Mouse (Mus musculus) frontal cortex, postnatal 14 days (tissue): ENCODE data around the gene Slc22a20.

ENCODE experiments used
- DNase-seq, 2 experiments: peaks; one replicate each; pipeline ENCODE4 v3.0.0; 2022; ENCODE audit warnings: low spot score in 2 of 2

Gene Slc22a20

DNA sequence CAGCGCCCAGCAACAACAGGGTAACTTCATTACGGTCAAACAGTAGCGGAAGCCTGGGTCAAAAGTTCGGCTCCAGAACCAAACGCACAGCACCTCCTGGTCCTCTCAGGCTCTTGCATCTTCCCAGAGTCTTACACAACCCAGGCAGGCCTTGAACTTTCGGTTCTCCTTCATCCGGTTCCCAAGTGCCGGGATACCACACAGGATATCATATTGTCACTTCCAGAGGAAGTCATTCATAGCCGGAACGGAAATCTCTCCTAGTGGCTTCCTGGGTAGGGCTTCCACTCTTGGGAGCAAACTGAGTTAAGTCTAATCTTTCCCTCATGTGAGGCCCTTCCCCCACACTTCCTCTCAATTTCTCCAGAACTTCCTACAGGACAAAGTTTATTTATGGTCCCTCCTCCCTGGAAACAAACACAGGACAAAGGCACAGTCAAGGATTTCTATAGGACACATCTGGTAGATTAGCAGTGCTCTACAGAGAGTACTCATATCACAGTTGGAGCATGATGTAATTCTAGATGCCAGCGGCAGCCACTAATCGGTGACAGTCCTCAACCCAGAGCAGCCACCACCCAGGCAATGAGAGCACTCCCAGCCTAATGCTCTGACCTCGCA lies 33.8 kb downstream of the Slc22a20 start:
- no peak for DNase-seq

GRCm38 (mm10) chr19:5951631-5952030 lies 34.3 kb downstream of the Slc22a20 start:
- DNase-seq = no peak

DNA sequence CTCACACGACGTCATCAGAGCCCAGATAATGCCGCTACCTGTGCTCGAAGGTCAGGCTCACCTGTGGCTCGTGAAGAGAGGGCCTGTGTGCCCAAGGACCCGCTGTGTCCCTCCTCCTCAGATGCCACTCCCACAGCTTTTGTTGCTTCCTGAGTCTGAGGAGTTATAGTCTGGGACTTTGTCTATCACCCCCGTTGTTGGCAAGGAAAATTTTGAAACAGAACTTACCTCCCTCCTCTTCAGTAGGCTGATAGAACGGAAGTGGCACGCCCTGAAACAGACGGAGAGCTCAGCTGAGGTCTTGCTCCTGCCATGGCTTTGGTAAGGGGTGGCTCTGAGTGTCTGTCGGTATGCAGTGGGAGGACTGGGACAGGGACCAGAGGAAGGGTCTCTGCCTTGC lies 35.7 kb downstream of the Slc22a20 start:
- DNase-seq = no peak

DNA sequence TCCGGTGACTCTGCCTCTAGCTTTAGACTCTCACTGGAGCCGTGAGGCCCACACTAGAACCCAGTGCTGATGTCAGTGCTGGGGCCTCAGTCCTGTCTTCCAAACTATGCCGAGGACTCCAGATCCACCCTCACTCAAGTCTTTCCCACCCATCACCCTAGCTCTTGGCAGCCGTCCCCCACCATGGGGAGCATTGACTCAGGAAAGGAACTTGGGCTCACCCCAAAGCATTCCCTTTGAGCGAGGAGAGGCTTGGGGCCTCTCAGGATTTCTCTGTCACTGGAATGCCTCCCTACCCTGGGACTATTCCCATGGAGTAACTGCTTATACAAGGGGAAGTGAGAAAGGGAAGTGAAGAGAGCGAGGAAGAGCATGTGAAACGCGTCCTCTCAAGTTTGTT lies 40.1 kb downstream of the Slc22a20 start:
- DNase-seq = no peak

DNA sequence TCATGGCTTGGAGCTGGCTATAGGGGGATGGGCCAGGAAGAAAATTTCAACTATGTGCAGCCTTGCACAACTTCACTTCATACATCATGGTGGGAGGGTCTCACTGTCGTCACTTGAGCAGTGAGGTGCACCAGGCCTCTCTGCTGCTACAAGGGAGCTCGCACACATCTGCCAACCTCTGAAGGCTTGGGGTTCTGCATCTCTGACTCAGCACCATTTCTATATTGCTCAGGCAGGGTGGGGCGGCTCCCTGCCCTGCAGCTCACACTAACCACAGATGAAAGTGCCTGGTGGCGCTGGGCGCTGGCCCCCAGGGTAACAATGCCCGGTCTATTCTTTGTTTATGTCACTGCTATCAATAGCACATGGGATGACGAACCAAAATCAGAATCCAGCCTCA lies 40.9 kb downstream of the Slc22a20 start:
- no peak for DNase-seq

GRCm38 (mm10) chr19:5944145-5944544 lies 41.8 kb downstream of the Slc22a20 start:
- no peak for DNase-seq

GRCm38 (mm10) chr19:5943404-5943803 lies 42.5 kb downstream of the Slc22a20 start:
- DNase-seq = no peak

GRCm38 (mm10) chr19:5942581-5942980 lies 43.4 kb downstream of the Slc22a20 start:
- no peak for DNase-seq

DNA sequence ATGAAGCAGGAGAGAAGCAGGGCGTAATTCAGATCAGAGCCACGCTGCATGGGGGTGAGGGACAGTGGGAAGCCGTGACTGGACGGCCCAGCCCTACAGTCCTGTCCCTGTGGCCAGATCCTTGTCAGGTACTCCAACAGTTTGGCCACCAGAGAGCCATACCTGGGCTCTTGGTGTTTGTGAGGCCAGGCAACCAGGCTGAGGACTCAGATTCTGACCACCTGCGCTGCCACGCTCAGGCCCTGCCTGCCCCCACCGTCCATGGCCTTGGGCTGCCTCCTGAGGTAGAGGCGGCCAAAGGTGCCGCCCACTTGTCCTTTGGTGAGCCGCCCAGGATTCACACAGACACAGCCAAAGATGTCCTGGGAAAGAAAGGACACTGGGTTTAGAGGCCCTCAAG lies 45.3 kb downstream of the Slc22a20 start:
- no peak for DNase-seq

DNA sequence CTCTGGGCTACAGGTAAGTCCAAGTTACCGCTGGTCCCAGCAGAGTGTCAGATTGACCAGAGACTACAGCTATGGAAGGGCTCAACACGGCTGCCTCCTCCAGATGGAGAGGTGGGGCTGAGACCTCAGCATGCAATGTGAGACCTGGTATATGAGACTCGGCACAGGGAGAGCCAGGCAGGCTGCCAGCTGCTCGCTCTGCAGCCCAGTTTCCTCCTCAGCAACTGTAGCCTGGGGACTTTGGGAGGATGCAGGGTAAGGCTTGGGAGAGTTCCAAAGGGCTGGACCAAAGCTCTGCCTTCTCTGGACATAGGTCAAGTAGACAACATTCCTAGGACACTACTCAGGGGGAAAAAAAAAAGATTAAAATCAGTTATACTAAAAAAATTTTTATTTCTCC lies 45.8 kb downstream of the Slc22a20 start:
- DNase-seq = no peak

GRCm38 (mm10) chr19:5939715-5940114 lies 46.2 kb downstream of the Slc22a20 start:
- no peak for DNase-seq

DNA sequence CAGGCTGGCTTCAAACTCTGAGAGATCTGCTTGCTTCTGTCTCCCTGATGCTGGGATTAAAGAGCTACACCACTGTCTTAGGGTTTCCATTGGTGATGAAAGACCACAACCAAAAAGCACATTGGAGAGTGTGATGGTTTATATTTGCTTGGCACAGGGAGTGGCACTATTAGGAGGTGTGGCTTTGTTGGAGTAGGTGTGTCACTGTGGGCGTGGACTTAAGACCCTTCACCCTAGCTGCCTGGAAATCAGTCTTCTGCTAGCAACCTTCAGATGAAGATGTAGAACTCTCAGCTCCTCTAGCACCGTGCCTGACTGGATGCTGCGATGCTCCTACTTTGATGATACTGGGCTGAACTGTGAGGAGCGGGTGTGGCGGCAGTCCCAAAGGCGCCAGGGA lies 47.4 kb downstream of the Slc22a20 start:
- no peak for DNase-seq

DNA sequence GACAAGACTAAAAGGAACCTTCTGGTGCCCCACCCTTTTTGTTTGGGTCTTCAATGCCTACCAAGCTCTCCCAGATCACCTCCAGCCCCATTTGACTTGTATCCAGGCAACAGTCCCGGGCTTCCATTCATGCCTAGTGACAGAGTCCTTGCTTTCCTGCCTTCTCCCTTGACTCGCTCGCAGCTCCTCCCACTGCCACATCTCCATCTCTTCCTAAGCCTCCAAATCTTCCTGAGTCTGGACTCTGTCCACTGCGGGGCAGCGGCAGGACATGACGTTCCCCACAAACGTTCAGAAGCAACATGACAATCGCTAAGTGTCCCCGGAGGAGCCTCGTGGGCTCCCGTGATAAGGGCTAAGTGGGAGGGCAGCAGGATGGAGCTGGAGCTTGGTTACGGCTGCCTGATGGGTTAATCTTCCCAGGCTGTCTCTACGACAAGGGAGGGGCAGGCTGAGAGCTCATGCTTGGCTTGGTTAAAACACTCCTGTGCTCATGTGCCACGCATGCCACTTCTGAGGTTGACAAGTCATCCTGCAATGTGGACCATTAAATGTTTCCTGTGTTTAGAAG lies 48.0 kb downstream of the Slc22a20 start:
- no peak for DNase-seq

GRCm38 (mm10) chr19:5937095-5937835 lies 48.7 kb downstream of the Slc22a20 start:
- DNase-seq = no peak

- DNase-seq = no peak
Measured at GRCm38 (mm10) chr19:5935691-5936090, 50.3 kb downstream of the Slc22a20 start.

DNA sequence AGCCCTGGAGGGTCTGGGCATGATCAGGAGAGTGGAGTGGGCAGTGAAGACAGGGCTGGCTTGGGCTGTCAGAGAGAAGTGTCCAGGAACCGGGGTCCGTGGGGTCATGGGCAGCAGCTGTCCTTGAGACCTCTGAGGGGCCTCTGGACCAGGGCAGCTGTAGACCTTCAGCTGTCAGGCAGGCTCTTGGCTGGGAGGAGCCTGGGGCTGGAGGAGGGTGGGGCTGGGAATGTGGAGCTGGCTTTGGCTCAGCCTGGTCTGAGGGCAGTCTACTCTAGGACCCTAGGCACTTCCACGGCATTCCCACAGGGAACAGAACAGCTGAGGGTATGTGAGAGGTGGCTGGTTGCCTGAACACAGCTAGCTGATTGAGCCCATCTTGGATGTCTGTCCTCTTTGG lies 50.7 kb downstream of the Slc22a20 start:
- DNase-seq = no peak

DNA sequence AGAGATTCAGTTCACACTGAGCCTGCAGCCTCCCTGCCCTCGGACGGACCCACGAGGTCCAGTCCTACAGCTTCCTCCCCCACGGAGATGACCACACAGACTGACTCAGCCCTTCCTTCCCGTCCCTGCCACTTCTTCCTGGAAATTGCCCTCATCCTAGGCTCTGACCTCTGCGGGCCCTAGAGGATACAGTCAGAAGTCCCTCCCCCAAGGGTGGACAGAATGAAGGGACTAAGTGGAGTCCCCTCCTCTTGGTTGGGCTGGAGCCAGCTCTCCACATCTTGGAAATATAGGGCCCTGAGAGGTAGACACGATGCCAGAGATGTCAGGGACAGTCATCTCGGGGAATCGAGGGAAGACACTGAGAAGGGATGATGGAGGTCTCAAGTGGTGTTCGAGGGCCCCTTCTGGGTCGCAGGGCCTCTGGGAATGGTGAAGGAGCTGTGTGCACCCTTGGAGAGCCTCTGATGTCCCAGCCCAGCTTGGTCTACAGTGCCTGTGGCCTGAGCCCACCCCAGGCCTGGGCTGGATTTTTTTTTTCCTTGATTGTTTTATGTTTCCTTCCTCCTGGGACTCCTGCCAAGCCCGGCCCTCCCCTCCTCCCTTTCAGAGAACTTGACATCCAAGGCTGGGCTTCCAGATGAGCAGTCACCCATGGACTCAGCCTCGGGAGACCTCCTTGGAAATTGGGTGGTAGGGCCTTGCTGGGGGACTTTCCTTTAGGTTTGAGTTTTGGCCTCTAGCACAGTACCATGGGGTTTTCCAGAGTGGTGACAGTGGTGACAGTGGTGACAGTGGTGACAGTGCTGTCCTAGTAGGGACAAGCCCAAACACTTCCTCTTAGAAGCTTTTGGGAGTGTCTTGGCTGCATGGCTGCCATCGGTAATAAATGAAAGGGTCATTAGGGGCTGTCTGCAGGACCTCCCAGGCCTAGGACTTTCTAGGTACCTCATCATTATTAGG lies 56.0 kb downstream of the Slc22a20 start:
- no peak for DNase-seq

DNA sequence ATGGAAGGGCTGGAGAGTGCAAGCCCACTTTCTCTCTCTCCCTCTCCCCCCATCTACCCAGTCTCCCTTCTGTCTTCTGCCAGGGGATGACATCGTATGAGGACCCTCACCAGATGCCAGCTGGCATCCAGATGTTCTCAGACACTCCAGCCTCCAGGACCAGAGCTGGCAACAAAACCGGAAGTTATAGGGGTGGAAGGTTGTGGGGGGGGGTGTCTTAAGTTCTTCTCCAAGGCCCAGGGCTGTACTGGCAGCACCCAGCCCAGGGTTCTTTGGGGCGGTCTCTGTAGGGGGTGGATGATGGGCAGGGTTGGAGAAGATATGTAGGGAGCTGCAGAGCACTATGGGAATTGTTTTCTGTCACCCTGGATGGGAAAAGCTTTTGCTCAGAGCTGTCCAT lies 57.4 kb downstream of the Slc22a20 start:
- DNase-seq = no peak

DNA sequence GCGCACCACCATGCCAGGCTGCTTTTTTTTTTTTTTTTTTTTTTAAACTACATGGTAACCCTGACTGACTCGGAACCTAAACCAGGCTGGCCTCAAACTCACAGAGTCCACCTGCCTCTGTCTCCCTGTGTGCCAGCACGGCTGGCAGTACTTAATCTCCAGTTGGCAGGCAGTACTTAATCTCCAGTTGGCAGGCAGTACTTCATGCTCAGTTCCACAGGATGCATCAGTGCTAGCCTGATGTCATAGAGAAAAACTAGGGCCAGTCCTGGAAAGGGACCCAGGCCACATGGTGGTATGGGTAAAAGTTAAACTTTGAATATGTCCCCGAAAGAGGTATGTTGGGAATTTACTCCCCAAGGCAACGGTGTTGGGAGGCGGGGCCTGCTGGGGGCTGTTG lies 57.8 kb downstream of the Slc22a20 start:
- no peak for DNase-seq

DNA sequence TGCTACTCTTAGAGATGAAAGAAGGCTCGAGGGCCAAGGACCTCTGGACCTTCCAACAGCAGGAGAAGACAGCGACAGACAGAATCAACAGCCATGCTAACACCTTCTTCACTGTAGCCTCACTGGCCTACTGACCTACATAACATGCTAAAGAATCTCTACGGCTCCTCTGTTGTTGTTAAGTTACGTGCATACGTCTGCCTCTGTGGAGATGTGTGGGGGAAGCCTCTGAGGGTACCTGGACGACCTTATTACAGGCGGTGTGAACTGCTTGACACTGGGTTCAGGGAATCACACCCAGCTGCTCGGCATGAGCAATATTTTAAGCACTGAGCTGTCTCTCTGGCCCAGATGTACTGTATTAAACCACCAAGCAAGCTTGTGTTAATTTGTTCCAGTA lies 58.4 kb downstream of the Slc22a20 start:
- no peak for DNase-seq

DNA sequence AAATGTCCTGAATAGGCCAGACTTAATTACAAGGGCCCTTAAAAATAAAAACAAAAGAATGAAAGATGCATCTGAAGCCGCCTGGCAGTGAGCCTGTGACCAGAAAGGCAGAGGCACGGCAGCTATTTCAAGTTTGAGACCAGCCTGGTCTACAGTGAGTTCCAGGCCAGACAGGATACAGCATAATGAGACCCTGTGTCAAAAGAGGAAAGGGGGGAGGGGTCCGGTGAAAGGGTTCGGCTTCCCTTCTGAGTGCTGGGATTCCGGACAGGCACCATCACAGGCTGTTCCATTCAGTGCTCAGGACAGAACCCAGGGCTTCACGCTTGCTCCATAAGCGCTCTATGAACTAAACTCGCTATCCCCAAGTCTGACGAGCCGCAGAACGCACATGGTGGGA lies 58.9 kb downstream of the Slc22a20 start:
- DNase-seq = no peak

DNA sequence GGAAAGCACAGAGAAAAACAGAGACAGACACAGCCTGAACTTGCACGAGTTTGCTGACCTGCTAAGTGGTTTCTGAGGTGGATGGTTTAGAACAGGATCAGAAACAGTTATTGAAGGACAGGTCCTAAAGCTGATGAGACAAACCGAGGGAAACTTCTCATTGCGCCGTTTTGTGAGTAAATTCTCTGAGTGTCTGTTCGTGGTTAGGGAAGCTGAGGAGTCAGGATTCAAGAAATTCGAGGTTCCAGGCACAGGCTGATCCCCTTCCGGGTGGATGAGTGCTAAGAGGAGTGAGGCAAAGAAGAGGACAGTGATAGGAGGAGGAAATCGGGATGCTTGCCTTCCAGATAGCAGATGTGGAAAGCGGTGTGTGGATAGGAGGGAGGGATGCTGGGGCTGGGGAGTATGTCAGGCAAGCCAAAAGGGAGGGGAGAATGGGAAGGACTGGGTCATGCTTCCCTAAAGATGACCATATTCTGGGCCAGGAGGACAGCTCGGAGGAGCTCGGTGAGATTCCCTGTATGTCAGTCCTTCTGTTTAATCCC lies 60.6 kb downstream of the Slc22a20 start:
- DNase-seq = no peak
